Mouse (Mus musculus) thymus, postnatal 0 days (tissue): Measurements from ENCODE around the gene Kcnma1. TPM values are rescaled to one million over a fixed set of nuclear protein-coding genes. Genes with fewer than 3 reads are reported as not detected.

ENCODE experiments used
- DNase-seq: peaks from one replicate; pipeline ENCODE4 v3.0.0-alpha.2; 2015; ENCODE audit warnings: low spot score
- polyA plus RNA-seq: library from polyadenylated mRNA; unstranded; fragments of >200 nt; fragmentation: Nextera tagmentation; extraction: Ambion mirVana; gene quantifications from 2 replicates; pipeline ENCODE4 v1.2.1, GENCODE M21; 2015

The Kcnma1 gene
- polyA plus RNA-seq, 1 experiment from 2014 or later: 2.4 TPM

DNA sequence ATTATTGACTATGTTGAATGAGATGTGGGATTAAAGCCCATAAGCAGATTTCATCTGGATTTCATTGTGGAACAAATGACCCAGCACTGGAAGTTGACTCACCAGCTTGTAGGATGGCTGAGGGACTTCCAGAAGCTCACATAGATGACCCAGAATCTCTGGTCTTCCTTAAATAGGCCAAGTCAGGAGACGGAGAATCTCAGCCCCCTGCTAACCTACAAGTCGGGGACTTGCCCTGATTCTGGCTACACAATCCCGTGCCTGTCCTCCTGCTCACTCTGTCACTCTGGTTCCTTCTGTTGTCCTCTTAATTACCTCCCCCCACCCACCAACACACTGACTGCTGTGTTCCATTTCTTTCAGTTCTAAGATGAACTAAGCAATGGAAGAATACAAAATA, 474.7 kb downstream of the Kcnma1 start:
- no peak for DNase-seq

DNA sequence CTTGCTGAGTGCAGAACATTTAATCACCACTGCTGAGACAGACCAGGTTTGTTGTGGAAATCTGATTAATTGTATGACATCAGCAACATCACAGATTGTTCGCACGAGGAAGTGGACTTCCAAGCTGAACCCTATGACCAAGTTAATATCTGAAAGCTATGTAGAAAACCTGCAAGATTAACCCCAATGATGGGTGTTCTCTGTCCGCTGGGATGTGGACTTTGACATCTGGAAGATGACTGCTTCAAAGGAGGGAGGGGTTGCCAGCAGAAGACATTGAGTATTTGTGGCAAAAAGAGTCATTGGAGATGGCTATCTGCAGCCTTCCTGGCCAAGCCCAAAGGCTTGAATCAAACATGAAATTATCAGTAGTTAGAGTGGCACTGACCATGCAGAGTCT, 480.9 kb downstream of the Kcnma1 start:
- DNase-seq: no peak

DNA sequence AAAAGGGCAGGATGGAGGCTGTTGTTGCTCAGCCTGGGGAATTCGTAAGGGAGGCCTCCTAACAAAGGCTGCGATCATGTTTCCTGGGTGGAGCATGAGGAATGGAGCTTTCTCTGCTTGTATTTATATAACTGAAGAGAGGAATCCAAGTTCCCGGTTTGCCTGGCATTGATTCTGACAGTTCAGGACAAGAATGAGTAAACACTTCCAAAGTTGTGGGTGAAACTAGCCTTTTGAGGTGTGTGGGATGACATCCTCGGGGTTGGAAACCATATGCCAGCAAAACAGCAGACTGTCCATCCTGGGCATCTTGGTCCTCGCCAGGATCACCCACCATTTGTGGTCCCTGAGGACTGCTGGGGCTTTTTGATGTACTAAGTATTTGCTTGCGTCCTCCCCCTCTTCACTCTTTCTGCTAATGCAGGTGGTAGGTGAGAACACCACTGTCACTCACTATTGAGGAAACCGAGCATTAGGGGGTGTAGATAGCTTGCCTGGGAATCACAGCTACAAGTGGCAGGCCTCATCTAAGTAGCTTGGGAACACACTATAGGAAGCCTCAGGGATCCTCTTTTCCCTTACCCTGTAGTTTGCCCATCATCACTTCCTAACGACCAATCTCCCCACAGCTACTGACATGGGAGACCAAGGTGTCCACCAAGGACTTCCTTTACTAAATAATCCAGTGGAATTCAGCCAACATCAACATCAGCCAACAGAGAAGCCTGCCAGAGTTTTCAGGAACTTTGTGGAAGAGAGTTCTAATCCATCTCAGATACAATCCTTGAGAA, 482.4 kb downstream of the Kcnma1 start:
- no peak for DNase-seq

DNA sequence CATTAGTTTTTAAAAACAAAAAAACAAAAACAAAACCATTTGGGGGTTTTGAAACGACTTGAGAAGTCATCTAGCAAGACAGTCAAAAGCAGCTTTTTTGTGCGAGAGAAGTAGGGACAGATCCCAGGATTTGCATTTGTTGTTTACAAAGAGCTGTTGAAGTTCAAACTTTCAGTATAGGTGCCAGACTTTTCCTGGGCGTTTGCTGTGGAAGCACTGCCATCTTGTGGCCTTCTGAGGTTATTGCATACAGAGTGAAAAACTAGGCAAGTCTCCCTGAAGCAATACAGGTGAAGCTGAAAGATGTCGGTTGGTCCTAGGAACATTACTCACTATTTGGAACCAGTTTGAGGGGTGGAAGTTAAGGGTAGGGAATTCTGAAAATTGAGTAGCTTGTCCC, 484.6 kb downstream of the Kcnma1 start:
- peak; percentile 56 for DNase-seq

DNA sequence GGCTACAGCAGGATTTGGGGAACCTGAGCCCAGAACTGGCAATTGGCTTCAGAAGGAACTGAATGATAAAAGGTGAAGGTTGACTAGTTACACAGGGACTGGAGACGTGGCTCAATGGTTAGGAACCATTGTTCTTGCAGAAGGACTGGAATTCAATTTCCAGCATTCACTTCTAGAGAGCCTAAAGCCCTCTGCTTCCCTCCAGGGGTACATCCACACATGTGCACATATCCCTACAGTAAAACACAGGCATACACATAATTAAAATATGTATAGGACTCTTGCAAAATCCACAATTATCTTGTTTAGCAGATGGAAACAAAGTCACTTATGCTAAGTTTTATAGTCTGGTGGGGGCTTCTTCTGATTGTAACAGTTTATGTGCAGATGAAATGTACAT, 485.1 kb downstream of the Kcnma1 start:
- no peak for DNase-seq

DNA sequence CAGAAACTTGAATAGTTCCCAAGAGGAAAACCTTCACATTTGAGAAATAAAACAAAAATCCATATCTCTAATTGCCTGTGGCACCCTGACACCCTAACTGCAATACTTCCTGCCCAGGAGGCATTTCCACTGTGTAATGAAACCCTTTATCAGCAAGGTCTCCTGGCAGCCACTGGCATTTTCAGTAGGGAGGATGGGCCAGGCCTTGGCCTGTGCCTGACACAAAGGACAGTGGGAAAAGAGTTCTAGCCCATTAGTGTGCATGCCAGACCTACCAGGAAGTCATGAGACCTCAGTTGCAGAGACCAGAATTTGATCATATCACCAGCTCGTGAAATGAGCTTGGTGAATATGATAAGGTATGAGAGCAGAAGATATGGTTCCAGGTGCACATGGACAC, 488.4 kb downstream of the Kcnma1 start:
- no peak for DNase-seq

DNA sequence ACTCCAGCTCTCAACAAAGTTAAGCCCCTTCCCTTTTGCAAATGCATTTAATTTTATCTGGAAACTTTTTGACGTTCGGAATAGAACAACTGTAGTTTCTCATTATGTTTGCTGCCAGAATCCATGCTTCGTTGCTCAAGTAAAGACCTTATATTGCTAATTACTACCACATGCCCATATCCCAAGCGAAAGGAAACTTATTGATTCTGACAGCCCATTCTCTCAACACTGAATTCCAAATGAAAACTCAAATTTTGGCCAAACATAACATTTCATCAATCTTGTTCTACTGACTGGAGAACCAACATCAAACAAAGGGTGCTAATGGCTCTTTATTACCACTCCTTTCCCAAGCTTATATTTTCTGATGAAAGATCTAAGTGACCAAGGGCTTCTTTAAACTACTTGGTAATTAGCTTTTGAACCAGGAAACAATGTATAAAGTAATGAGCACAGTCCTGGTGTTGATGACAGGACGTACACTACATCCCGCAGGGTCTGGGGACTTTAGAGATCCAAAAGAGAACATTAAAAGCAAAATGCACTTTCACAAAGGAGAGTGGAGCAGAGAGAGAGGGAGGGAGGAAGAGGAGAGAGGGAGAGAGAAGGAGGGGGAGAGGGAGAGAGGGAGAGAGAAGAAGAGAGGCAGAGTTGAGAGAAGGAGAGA, 490.3 kb downstream of the Kcnma1 start:
- no peak for DNase-seq

DNA sequence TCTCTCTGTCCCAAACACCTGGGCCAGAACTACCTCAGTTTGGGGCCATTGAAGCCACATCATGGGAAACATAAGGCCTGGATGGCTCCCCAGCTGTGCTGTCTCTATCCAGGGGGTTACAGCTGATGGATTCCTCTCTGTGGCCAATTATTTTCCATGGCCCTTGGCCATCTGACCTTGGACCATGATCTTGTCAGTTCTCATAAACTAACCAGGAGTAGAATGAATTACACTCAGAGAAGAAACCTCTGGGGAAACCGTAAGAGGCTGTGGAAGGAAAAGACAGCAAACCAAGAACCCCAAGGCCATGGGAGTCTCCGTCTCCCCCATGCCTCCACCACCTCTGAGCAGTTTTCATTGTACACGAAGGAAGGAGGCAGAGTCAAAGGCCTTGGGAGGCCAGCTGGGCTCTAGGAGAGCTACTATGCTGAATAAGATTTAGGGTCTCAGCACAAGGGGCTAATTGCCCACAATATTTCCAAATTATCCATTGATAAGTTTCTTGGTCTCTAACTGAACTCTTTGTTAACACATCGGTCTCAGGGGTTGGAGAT, 491.6 kb downstream of the Kcnma1 start:
- DNase-seq: no peak

DNA sequence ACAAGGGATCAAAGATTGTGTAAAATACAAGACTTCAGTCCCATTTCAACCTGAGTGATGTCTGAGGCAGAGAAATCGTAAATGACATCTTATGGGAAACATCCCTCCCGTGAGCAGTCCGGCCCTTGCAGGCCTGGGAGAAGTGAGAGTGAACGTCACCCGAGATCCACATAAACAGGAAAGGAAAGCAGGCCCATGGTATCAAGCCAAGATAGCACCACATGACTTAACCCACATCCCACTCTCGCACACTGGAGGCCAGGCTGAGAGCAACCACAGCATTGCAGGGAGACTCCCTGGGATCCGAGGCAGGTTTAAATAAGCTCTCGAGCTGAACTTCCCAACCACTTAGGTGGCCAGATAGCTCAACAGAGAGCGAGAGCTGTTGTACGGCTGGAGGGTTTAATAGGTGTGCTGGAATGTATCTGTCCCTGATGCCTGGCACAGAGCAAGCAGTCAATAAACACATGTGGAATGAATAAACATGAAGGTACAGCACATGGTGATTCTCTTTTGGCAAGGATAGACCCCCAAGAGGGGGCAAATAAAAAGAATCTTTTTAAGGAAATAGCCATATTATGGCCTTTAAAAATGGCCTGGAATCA, 493.1 kb downstream of the Kcnma1 start:
- no peak for DNase-seq

DNA sequence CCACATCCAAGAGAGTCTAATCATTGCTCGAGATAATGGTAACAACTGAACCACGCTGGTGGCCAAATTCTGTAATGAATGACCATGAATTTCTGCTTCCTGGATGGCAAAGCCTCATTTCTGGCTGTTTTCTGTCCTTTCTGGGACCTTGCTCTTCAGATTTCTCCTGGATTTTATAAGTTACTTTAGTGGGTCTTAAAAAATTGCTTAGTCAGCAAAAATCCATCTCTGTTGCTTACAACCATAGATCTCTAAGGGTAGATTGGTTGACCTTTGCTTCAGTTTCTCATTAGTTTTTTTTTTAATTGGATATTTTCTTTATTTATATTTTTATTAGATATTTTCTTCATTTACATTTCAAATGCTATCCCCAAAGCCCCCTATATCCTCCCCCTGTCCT, 496.9 kb downstream of the Kcnma1 start:
- DNase-seq: no peak

DNA sequence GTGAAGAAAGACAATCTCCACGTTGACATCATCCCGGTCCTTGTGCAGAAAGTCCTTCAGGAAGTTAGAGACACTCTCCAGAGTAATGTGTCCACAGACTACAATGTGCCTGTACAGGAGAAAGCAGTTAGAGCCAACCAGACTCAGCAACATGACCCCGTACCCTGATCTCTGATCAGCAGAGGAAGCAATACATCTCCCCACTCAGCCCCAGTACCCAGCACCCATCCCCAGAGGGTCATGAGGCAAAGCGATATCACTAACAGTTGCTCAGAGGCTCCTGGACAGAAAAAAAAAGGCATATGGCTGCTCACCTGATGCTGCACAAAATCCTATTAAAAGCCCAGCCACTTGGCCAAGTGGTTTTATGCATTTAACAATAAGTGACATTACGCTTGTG, 504.5 kb downstream of the Kcnma1 start:
- no peak for DNase-seq

DNA sequence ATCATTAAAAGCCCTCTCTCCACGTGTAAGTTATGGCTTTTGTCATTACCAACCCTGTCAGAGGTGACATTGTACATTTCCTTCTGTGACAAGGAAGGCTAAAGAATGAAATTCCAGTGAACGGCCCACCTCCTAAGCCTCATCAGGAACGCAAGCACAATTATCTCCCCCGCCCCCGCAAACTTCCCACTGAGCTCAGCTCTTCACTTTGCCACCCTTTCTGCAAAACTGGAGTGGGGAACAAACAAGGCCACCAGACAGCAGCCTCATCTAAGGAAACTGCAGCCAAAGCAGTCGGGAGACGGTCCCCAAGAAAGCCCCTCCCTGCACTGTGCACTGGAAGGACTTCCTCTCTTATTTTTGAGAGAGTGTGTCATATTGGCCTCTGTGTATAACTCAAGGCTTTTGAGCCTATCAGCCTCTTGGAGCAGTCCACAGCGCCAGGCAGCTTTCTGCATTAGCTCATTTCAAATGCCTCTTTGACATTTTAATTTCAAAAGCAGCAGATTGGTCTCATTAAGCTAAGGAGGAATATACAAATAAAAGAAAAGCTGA, 512.0 kb downstream of the Kcnma1 start:
- no peak for DNase-seq

DNA sequence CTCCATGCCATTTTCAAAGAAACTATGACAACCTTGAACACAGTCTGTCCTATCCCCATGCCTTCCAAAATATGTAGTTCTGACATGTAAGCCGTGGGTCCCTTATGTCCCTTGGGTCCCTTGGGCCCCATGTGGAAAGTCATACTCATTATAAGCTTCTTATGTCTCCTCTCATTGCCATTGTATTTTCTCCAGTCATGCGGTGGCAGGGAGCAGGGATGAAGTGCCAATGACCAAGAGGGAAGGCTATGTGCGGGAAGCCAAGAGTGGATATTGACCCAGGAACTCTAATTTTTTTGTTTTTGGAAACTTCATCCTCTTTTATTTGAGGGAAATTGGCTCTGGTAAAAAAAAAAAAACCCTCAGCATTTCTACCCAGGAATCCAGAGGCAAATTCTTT, 517.5 kb downstream of the Kcnma1 start:
- DNase-seq: no peak

DNA sequence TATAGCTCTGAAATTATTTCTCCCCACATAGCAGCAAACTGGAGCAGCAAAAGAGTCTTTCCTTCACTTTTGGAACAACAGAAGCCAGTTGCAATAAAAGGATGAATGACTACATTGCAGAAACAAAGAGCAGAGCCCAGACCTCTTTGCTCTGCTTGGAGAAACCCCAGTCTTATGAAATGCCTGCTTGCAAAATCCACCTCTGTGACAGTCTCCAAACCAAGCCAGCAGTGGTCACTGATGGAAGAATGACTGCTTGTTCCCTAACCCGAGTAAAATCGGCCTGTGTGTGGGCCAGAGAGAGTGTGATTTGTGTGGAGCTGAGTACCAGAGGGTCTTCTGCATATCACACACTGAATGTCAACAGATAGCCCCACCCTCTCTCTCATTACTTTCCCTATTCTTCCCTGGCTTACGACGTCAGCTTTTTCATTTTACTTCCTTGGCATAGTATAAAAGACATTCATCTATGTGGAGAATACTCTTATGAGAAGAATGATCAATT, 518.0 kb downstream of the Kcnma1 start:
- DNase-seq: no peak

DNA sequence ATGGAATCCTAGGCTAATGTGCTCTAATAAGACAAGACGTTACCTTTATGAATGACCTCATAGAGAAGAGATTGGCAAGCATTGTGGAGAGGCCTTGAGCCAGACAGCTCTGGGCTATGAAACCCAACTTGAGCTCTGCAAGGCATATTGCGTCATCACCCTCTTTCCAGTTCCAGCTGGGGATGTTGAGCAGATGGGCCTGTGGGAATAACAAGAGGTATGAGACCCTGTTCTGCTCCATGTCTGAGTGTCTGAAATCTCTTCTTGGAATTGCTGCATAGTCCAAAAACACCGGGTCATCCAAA, 519.8 kb downstream of the Kcnma1 start:
- DNase-seq: no peak

DNA sequence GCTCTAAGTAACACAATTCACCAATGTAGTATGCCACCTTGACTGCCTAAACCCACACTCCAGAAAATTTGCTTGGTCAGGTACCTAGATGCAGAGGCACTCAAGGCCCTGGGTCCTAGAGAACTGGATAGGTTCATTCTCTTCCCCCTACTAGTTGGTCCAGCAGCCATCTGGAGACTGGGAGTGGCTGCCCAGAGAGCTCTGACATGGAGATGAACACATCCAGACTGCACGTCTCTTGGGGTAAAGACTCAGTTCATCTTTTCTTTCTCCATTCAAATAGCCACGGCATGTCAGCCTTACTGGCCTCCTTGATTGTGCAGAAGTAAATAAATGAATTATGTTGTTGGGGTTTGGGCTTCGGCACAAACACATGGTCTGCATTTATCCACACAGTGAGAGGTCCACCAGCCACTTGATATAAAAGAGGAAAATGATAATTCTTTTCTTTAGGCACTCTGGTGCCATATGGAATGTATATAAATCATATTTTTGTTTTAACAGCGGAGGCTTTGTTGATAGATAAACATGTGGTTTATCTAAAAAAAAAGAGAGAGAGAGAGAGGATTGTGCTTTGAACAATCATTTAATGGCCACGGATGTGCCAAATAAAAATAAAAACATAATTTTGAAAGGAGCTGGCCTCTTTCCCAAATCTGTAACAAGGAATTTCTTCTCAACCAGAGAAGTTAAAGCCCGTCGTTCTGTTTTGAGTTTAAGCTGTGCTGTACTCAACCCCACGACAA, 520.4 kb downstream of the Kcnma1 start:
- DNase-seq: no peak

DNA sequence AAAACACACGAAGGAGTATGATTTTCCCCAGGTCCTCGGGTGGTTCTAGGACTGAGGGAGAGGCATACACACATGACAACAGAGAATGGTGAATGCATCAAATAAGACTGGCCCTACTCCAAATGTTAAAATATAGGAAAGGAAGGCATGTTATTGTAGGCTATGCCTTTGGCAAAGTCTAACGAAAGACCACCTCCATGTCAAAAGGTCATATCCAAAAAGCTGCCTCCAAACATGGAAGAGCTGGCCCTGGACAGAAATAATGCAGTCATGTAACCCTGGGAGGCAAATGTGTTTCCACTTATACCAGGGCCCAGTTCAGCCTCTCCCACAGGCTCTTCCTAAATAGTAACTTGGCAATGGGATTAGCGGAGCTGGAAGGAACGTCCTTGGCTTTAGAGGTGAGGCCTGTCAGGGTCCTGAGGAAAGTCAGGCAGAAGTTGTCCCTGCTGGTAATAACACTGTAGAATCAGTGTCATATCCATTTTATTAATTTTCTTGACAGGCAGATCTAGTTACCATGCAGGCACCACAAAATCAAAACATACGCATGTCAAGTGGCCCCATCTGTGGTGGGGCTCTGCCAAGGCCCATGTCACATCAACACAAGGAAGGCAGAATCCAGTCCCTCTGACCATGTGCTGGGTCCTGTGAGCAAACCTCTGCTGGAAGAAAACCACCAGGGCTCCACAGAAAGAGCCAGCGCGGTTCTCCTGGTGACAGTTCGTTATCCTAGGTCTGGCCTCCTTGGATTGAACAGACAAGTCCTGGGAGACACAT, 521.5 kb downstream of the Kcnma1 start:
- no peak for DNase-seq

DNA sequence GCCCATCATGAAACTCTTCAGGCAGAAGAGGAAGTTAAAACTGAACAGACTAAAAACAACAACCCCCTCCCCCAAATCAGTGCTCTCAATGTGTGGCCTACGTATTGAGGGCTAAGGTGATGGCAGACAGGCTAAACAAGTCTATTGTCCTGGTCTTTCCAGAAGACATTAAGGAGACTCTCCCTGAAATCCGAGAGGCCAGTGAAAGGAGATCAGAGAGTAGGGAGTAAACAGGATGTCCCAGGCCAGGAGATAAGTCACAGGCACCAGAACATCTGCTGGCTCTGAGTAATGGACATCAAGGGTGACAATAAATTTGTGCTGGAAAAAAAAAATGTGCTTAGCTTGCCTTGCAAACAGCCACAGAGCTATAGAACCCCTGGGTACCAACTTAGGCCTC, 522.9 kb downstream of the Kcnma1 start:
- no peak for DNase-seq

DNA sequence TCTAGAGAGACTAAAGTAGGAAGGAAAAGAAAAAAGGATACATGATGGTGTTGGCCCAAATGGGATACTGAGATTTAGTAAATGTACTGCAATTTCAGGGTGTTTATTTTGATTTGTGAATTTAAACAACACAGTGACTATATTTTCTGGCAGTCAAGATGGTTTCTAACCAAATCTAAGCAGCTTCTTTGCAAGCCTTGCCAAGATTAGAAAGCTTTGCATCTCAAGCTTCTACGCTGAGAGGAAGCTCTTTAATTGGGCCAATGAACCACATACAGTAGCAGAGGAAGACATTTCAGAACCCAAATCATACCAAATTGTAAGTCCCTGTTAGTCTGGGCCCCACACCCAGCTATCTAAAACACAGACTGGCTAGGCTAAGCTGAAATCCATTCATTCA, 527.6 kb downstream of the Kcnma1 start:
- no peak for DNase-seq

DNA sequence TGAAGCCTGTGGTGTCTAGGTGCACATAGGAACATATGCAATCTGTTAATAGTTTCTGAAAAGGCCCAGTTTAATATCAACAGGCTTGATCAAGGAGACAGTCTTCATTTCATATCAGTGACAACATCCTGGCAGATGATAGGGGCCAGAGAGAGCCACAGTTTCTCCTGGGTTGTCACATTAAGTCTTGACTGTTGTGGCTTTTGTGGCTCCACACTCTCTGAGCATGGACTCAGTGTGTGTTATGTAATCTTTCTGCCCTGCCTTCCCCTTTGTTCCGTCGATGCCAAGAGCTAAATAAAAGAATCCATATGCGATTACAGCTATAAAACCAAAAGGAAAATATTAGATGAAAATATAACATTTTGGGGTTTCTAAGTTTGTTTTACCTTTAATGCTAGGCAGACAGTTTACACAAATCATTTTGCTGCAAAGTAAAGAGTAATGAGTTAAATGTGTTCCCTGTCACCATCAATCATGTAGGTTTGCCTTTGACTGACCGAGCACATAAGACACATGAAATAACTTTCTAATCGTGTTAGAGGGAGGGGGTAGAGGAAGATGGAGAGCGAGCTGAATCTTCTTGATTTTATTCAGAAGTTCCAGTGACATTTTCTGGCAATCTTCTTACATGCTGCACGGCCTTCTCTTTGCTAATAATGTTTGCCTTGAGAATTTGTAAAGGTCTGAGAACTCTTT, 528.3 kb downstream of the Kcnma1 start:
- no peak for DNase-seq
